Mouse (Mus musculus) liver, embryonic 18 days (tissue): ENCODE data around the gene Rhox2f. TPM values are rescaled to one million over a fixed set of nuclear protein-coding genes. Genes with fewer than 3 reads are reported as not detected.

Experiments used
- polyA plus RNA-seq: library from polyadenylated mRNA; depleted of rRNA; stranded (reverse); fragments of >200 nt; gene quantifications from 2 replicates; pipeline ENCODE4 v1.2.3, GENCODE M21; 2012; rRNA removed

Rhox2f gene
- polyA plus RNA-seq = not detected in 2 replicates

DNA sequence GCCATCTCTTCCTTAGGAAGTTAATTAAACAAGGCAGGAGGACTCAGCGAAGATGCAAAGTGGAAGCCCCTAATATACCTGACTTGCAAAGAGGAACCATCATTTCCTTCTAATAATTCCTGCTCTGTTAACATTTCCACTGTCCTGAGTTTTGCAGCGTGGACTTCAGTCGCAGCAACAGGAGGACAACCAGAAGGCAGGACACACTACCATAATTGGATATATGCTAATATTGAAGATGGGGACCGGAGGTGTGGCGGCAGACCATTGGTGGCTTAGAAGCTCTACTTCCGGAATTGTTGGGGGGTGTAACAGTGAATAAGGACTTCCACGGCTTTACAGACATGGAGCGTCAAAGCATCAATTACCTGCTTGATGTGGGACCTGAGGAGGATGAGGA, at the start of gene Rhox2f:
Gene Rhox2f (plus strand): TSS at position 301 of the 400 bp plus-strand sequence.

GRCm38 (mm10) chrX:37530152-37530551, 41.1 kb upstream of the Rhox2f start, which contains the start of gene Rhox2e:
Rhox2e (plus strand) TSS chrX:37530452.

DNA sequence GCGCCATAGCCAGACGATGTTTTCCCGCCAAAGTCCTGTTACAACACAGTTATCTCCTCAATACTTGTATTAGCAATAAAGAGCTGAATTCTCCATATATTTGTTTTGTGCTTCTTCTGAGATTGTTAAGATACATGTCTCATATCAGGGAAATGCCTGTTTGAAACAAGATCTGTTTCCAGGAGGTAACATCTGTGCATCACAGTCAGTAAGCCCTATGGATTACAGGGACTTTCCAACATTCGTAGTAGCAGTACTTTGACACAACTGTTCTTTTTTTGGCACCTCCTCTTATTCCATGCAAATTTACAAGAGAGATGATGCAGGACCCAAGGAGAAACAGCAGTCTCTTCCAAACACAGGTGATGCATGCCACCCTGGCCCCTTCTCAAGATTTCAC, 29.5 kb upstream of the Rhox2f start, which contains the start of gene Rhox3e:
Gene Rhox3e (plus strand): TSS at position 301 of the 400 bp plus-strand sequence.

GRCm38 (mm10) chrX:37557112-37557511, 14.1 kb upstream of the Rhox2f start, which contains the start of gene Rhox4e:
Rhox4e (plus strand) TSS chrX:37557412.

GRCm38 (mm10) chrX:37580692-37581091, 9.5 kb downstream of the Rhox2f start, which contains the start of gene Rhox3f:
Rhox3f (plus strand) TSS chrX:37580992.

GRCm38 (mm10) chrX:37607604-37608003, 36.4 kb downstream of the Rhox2f start, which contains the start of gene Rhox4f:
Rhox4f (minus strand) TSS chrX:37607704.

Other genes starting within 250 kb of the Rhox2f start
- gene Rhox3a2, start 191.4 kb upstream of the Rhox2f start, polyA plus RNA-seq = not detected in 2 replicates
- gene Rhox4a2, start 180.6 kb upstream of the Rhox2f start, polyA plus RNA-seq = not detected in 2 replicates
- gene Rhox2b, start 159.3 kb upstream of the Rhox2f start, polyA plus RNA-seq = not detected in 2 replicates
- gene Rhox4b, start 138.9 kb upstream of the Rhox2f start, polyA plus RNA-seq = not detected in 2 replicates
- gene Rhox2c, start 117.7 kb upstream of the Rhox2f start, polyA plus RNA-seq = not detected in 2 replicates
- gene Rhox3c, start 112.8 kb upstream of the Rhox2f start, polyA plus RNA-seq = not detected in 2 replicates
- gene Rhox4c, start 91.1 kb upstream of the Rhox2f start, polyA plus RNA-seq = not detected in 2 replicates
- not detected in 2 replicates for gene Rhox2d, start 78.0 kb upstream of the Rhox2f start, polyA plus RNA-seq
- gene Rhox4d, start 57.0 kb upstream of the Rhox2f start, polyA plus RNA-seq = not detected in 2 replicates
- not detected in 2 replicates for gene Rhox2e, start 41.0 kb upstream of the Rhox2f start, polyA plus RNA-seq
- gene Rhox3e, start 29.4 kb upstream of the Rhox2f start, polyA plus RNA-seq = not detected in 2 replicates
- not detected in 2 replicates for gene Rhox4e, start 14.0 kb upstream of the Rhox2f start, polyA plus RNA-seq
- gene Rhox3f, start 9.6 kb downstream of the Rhox2f start, polyA plus RNA-seq = not detected in 2 replicates
- not detected in 2 replicates for gene Rhox4f, start 36.3 kb downstream of the Rhox2f start, polyA plus RNA-seq
- not detected in 2 replicates for gene Rhox3g, start 57.2 kb downstream of the Rhox2f start, polyA plus RNA-seq
- not detected in 2 replicates for gene Rhox2g, start 72.1 kb downstream of the Rhox2f start, polyA plus RNA-seq
- not detected in 2 replicates for gene Rhox4g, start 79.9 kb downstream of the Rhox2f start, polyA plus RNA-seq
- not detected in 2 replicates for gene Rhox3h, start 97.4 kb downstream of the Rhox2f start, polyA plus RNA-seq
- not detected in 2 replicates for gene Rhox2h, start 101.9 kb downstream of the Rhox2f start, polyA plus RNA-seq
- 0.70 and 1.0 TPM in 2 replicates for gene Rhox5, start 233.4 kb downstream of the Rhox2f start, polyA plus RNA-seq